Comparison of ENCODE assay signal across 16 mouse cellular contexts in the genomic region with DNA sequence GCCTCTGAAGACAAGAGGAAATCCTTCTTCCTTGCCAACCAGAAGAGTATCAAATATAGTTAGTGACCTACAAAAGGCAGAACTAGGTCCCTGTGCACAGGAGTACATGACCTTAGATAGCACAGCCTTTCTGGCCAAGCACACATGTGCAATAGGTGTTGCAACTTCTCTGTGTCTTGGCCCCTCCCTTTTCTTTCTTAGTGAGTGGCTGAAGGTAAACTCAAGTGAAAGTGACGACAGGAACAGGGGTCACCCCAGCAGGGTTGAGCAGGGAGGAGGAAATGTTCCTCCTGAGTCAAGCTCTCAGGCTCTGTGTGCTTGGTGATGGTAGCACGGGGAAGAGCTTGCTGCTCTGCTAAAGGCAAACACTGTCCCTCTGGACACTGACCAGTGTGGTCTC. TPM values are rescaled to one million over a fixed set of nuclear protein-coding genes. Genes with fewer than 3 reads are reported as not detected.
A peak's percentile ranks its signal among the peaks of the same experiment; 100 is the strongest.
DNase-seq lines count a peak whose midpoint lies in the region; ATAC-seq and TF ChIP-seq lines count a peak whose summit lies in the region.
"Had no signal": no experiment of that assay in that cellular context is flagged by ENCODE, and none has a peak within 500 bp of the region (broad histone marks: within the 10 kb centered on the region; RNA-seq: fewer than 3 reads in every experiment).

No protein-coding gene starts in this region.

- H3K4me2 ChIP-seq in liver, embryonic 15.5 days, result 0 out of 2 replicates have a peak overlapping the region, but pooled peaks have one; percentile 8
- no peak overlapping the region for H3K4me2 ChIP-seq in liver, embryonic 12.5 days
- H3K4me2 ChIP-seq in intestine, postnatal 0 days (replicated peaks; ENCODE audit: low read depth), result no peak overlapping the region
- H3K4me2 ChIP-seq: heart, embryonic 13.5 days; hindbrain, embryonic 13.5 days; limb, embryonic 15.5 days had no signal

- H3K36me3 ChIP-seq in liver, embryonic 15.5 days (replicated peaks), result no peaks in the 10 kb centered on the region
- no peaks in the 10 kb centered on the region for H3K36me3 ChIP-seq in liver, embryonic 12.5 days
- no peaks in the 10 kb centered on the region for H3K36me3 ChIP-seq in intestine, postnatal 0 days (ENCODE audit: control insufficient read depth, insufficient read depth)
- H3K36me3 ChIP-seq in hindbrain, embryonic 10.5 days, result no peaks in the 10 kb centered on the region
- H3K36me3 ChIP-seq: G1E; hindbrain, embryonic 13.5 days; limb, embryonic 15.5 days; midbrain, embryonic 10.5 days had no signal

- DNase-seq in yolk sac, embryonic 10.5 days (ENCODE audit: low spot score), result peak; percentile 4
- no peak for DNase-seq in hindbrain, embryonic 10.5 days (ENCODE audit: low spot score)
- no peak for DNase-seq in embryo, embryonic 11 days
- no peak for DNase-seq in left cerebral cortex, postnatal 36 days (ENCODE audit: low spot score in 2 of 2)
- DNase-seq: gastrocnemius, postnatal 25 days; kidney, adult 18-20 months; kidney, postnatal 4 days had no signal

- intact Hi-C loops in left cerebral cortex, postnatal 36 days (cut with DNase I), result no loop called here

- H3K9me3 ChIP-seq in liver, embryonic 15.5 days (replicated peaks), result no peaks in the 10 kb centered on the region
- H3K9me3 ChIP-seq in liver, embryonic 12.5 days (replicated peaks), result no peaks in the 10 kb centered on the region
- H3K9me3 ChIP-seq in intestine, postnatal 0 days (ENCODE audit: control insufficient read depth), result no peaks in the 10 kb centered on the region
- H3K9me3 ChIP-seq in hindbrain, embryonic 10.5 days, result no peaks in the 10 kb centered on the region
- H3K9me3 ChIP-seq: G1E; heart, embryonic 13.5 days; hindbrain, embryonic 13.5 days; limb, embryonic 15.5 days; midbrain, embryonic 10.5 days had no signal

- no peak overlapping the region for H3K27ac ChIP-seq in liver, embryonic 15.5 days (replicated peaks)
- no peak overlapping the region for H3K27ac ChIP-seq in liver, embryonic 12.5 days
- no peak overlapping the region for H3K27ac ChIP-seq in intestine, postnatal 0 days (ENCODE audit: low read depth, low read length)
- no peak overlapping the region for H3K27ac ChIP-seq in hindbrain, embryonic 10.5 days
- H3K27ac ChIP-seq: heart, embryonic 13.5 days; hindbrain, embryonic 13.5 days; limb, embryonic 15.5 days; midbrain, embryonic 10.5 days had no signal

- H3K4me3 ChIP-seq in liver, embryonic 15.5 days (replicated peaks), result no peak overlapping the region
- no peak overlapping the region for H3K4me3 ChIP-seq in liver, embryonic 12.5 days
- H3K4me3 ChIP-seq in intestine, postnatal 0 days (ENCODE audit: low read depth, low read length), result no peak overlapping the region
- H3K4me3 ChIP-seq in hindbrain, embryonic 10.5 days, result no peak overlapping the region
- H3K4me3 ChIP-seq: heart, embryonic 13.5 days; hindbrain, embryonic 13.5 days; limb, embryonic 15.5 days; midbrain, embryonic 10.5 days had no signal

- H3K4me1 ChIP-seq in liver, embryonic 15.5 days (replicated peaks), result peaks cover 11% of the 10 kb centered on the region
- H3K4me1 ChIP-seq in liver, embryonic 12.5 days, result peaks cover 20% of the 10 kb centered on the region
- no peaks in the 10 kb centered on the region for H3K4me1 ChIP-seq in intestine, postnatal 0 days (replicated peaks; ENCODE audit: control insufficient read depth, insufficient read depth, low read length)
- H3K4me1 ChIP-seq in hindbrain, embryonic 10.5 days (replicated peaks), result 0 out of 2 replicates have a peak, but pooled peaks cover 2% of the 10 kb centered on the region
- H3K4me1 ChIP-seq: limb, embryonic 15.5 days had no signal

- no peak overlapping the region for H3K9ac ChIP-seq in liver, embryonic 15.5 days
- H3K9ac ChIP-seq in liver, embryonic 12.5 days, result no peak overlapping the region
- no peak overlapping the region for H3K9ac ChIP-seq in intestine, postnatal 0 days (ENCODE audit: low read depth, low read length)
- H3K9ac ChIP-seq: heart, embryonic 13.5 days; hindbrain, embryonic 13.5 days; limb, embryonic 15.5 days had no signal

- no peak for ATAC-seq in liver, embryonic 15.5 days (ENCODE audit: insufficient read depth)
- ATAC-seq in liver, embryonic 12.5 days, result no peak
- ATAC-seq in intestine, postnatal 0 days, result peak; percentile 82
- ATAC-seq in megakaryocyte, adult 5-6 weeks (ENCODE audit: poor library complexity, severe bottlenecking), result peak; percentile 91

- 34% methylated on average over 2 of the region's 2 CpGs for WGBS in liver, embryonic 15.5 days (ENCODE audit: insufficient replicate concordance)
- 49% methylated on average over 2 of the region's 2 CpGs for WGBS in liver, embryonic 12.5 days (ENCODE audit: insufficient replicate concordance)
- WGBS in intestine, postnatal 0 days, result 17% methylated on average over 2 of the region's 2 CpGs
- 57% methylated on average over 2 of the region's 2 CpGs for WGBS in hindbrain, embryonic 10.5 days

- H3K27me3 ChIP-seq in liver, embryonic 15.5 days, result no peaks in the 10 kb centered on the region
- H3K27me3 ChIP-seq in liver, embryonic 12.5 days (replicated peaks), result no peaks in the 10 kb centered on the region
- H3K27me3 ChIP-seq in intestine, postnatal 0 days (replicated peaks; ENCODE audit: control insufficient read depth, insufficient read depth, low read length), result no peaks in the 10 kb centered on the region
- no peaks in the 10 kb centered on the region for H3K27me3 ChIP-seq in hindbrain, embryonic 10.5 days (ENCODE audit: insufficient read depth, poor library complexity, severe bottlenecking)
- H3K27me3 ChIP-seq: heart, embryonic 13.5 days; hindbrain, embryonic 13.5 days; limb, embryonic 15.5 days had no signal

- no peak for TF ChIP-seq CTCF in intestine, postnatal 0 days (IDR thresholded peaks at IDR 0.05; ENCODE audit: low read depth)

RNA-seq across cellular contexts. Expression of a gene that starts 6.7 kb away (rescaled TPM):
- 9.2 and 10.5 TPM in 2 replicates for polyA plus RNA-seq in liver, embryonic 15.5 days (2015; fragmentation: Nextera tagmentation; extraction: Ambion mirVana)
- 18.6 and 20.4 TPM in 2 replicates for polyA plus RNA-seq in liver, embryonic 12.5 days (2016; fragmentation: Nextera tagmentation; extraction: Ambion mirVana)
- 12.4 and 15.7 TPM in 2 replicates for polyA plus RNA-seq in intestine, postnatal 0 days (2015; fragmentation: Nextera tagmentation; extraction: Ambion mirVana)
- total RNA-seq in megakaryocyte, adult 5-6 weeks (2015), result 109 and 127 TPM in 2 replicates
- 159 and 176 TPM in 2 replicates for total RNA-seq in megakaryocyte, adult 5-6 weeks (2017)
- 26.2 and 33.6 TPM in 2 replicates for polyA plus RNA-seq in hindbrain, embryonic 10.5 days (2016; fragmentation: Nextera tagmentation; extraction: Ambion mirVana)
- total RNA-seq in left cerebral cortex, postnatal 36 days (2021), result 10 to 100 TPM; 66.6 to 81.9 TPM

RNA-seq across cellular contexts. Expression of a gene that starts 49.0 kb away (rescaled TPM):
- 0.17 and 0.23 TPM in 2 replicates for polyA plus RNA-seq in liver, embryonic 15.5 days (2015; fragmentation: Nextera tagmentation; extraction: Ambion mirVana)
- 0.26 and 0.39 TPM in 2 replicates for polyA plus RNA-seq in liver, embryonic 12.5 days (2016; fragmentation: Nextera tagmentation; extraction: Ambion mirVana)
- polyA plus RNA-seq in intestine, postnatal 0 days (2015; fragmentation: Nextera tagmentation; extraction: Ambion mirVana), result 0.17 and 0.43 TPM in 2 replicates
- 1.1 and 1.6 TPM in 2 replicates for total RNA-seq in megakaryocyte, adult 5-6 weeks (2015)
- 2.2 and 3.3 TPM in 2 replicates for total RNA-seq in megakaryocyte, adult 5-6 weeks (2017)
- 2.1 and 3.1 TPM in 2 replicates for polyA plus RNA-seq in hindbrain, embryonic 10.5 days (2016; fragmentation: Nextera tagmentation; extraction: Ambion mirVana)
- total RNA-seq in left cerebral cortex, postnatal 36 days (2021), result 1 to 10 TPM; 3.2 to 3.9 TPM

RNA-seq across cellular contexts. Expression of a gene that starts 49.2 kb away (rescaled TPM):
- polyA plus RNA-seq in liver, embryonic 15.5 days (2015; fragmentation: Nextera tagmentation; extraction: Ambion mirVana), result 2.5 TPM in 2 replicates
- 3.6 and 3.8 TPM in 2 replicates for polyA plus RNA-seq in liver, embryonic 12.5 days (2016; fragmentation: Nextera tagmentation; extraction: Ambion mirVana)
- 5.2 and 5.5 TPM in 2 replicates for polyA plus RNA-seq in intestine, postnatal 0 days (2015; fragmentation: Nextera tagmentation; extraction: Ambion mirVana)
- 19.8 and 21.9 TPM in 2 replicates for total RNA-seq in megakaryocyte, adult 5-6 weeks (2015)
- total RNA-seq in megakaryocyte, adult 5-6 weeks (2017), result 16.7 and 18.8 TPM in 2 replicates
- polyA plus RNA-seq in hindbrain, embryonic 10.5 days (2016; fragmentation: Nextera tagmentation; extraction: Ambion mirVana), result 11.0 and 11.8 TPM in 2 replicates
- total RNA-seq in left cerebral cortex, postnatal 36 days (2021), result 10 to 100 TPM; 26.9 to 28.6 TPM

Comparison
In these comparisons a context has a peak if more than half of its experiments do, and no peak if none do; other contexts are left out.
1. ATAC-seq: peak in intestine, postnatal 0 days (single experiment) and megakaryocyte, adult 5-6 weeks (single experiment); none in liver, embryonic 15.5 days (single experiment) and liver, embryonic 12.5 days (single experiment).